Mouse (Mus musculus) forebrain, embryonic 16.5 days (tissue): ENCODE data around the gene Iqgap1. TPM values are rescaled to one million over a fixed set of nuclear protein-coding genes. Genes with fewer than 3 reads are reported as not detected.
"Not testable (repeated sequence)": the region's sequence is repeated elsewhere in the genome, so short reads cannot be mapped to it uniquely, and the experiment has no call there.

Experiments
- ATAC-seq: fragments of 200-750 bp; cut with Nextera tagmentation; 2 replicates; pipeline ENCODE4 v1.8.0; 2017; ENCODE audit warnings: mild to moderate bottlenecking, moderate library complexity
- H3K27ac ChIP-seq: fragments of 300-500 bp; sonication (generic); 2 replicates; pipeline ENCODE4 v1.5.1; 2014; ENCODE audit warnings: low read length, control low read depth
- H3K27me3 ChIP-seq: fragments of 300-500 bp; sonication (generic); replicated peaks from 2 replicates; pipeline ENCODE4 v1.6.1; 2014; ENCODE audit warnings: low read length; ENCODE audit not compliant: control insufficient read depth, insufficient read depth
- H3K36me3 ChIP-seq: fragments of 300-500 bp; sonication (generic); 2 replicates; pipeline ENCODE4 v1.6.1; 2014; ENCODE audit not compliant: control insufficient read depth, insufficient read depth
- H3K4me1 ChIP-seq: fragments of 300-500 bp; sonication (generic); replicated peaks from 2 replicates; pipeline ENCODE4 v1.6.1; 2014; ENCODE audit warnings: low read length; ENCODE audit not compliant: control insufficient read depth, insufficient read depth
- H3K4me2 ChIP-seq: fragments of 300-500 bp; sonication (generic); 2 replicates; pipeline ENCODE4 v1.6.1; 2014; ENCODE audit warnings: mild to moderate bottlenecking, low read length, control low read depth
- H3K4me3 ChIP-seq: fragments of 300-500 bp; sonication (generic); replicated peaks from 2 replicates; pipeline ENCODE4 v1.5.1; 2014; ENCODE audit warnings: mild to moderate bottlenecking, low read length, control low read depth
- H3K9ac ChIP-seq: fragments of 300-500 bp; sonication (generic); replicated peaks from 2 replicates; pipeline ENCODE4 v1.6.1; 2014; ENCODE audit warnings: low read depth, low read length, control low read depth
- H3K9me3 ChIP-seq: fragments of 300-500 bp; sonication (generic); 2 replicates; pipeline ENCODE4 v1.6.1; 2016; ENCODE audit warnings: low read length; ENCODE audit not compliant: control insufficient read depth
- WGBS: fragments of 180-500 bp; shearing (Covaris S2); extraction: QIAGEN DNeasy Blood & Tissue Kit; methylation state at CpG from one replicate; pipeline ENCODE4 v1.1.7; 2014; 5-methylcytosine and 5-hydroxymethylcytosine counted together
- polyA plus RNA-seq: library from polyadenylated mRNA; unstranded; fragments of >200 nt; fragmentation: Nextera tagmentation; extraction: Ambion mirVana; gene quantifications from 2 replicates; pipeline ENCODE4 v1.2.1, GENCODE M21; 2015

Gene Iqgap1
- polyA plus RNA-seq, 1 experiment from 2014 or later, result 24.5 TPM

DNA sequence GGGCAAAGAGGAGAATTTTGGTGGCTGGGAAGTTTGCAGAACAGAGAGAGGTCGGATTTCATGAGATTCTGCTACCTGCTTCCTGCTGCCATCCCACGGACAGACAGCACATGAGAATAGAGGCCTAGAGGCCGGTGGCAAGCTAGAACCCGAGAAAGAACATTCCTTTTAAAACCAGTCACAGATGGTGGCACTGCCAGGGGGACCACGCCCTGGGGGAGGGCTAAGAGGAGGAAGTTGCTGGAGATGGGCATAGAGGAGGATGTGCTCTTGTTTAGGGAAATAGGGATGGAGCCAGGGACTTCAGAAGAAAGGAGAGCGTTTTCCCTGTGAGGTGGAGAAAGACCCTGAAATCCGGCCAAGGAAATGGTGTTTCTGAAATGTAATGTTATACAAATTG is 12.5 kb upstream of the Iqgap1 start:
- 40% methylated on average over 7 of the region's 7 CpGs for WGBS
- no peak for ATAC-seq
- H3K9me3 ChIP-seq, result no peaks in the 10 kb centered on the region
- no peak overlapping the region for H3K4me2 ChIP-seq
- H3K27me3 ChIP-seq, result no peaks in the 10 kb centered on the region
- no peak overlapping the region for H3K4me3 ChIP-seq
- no peaks in the 10 kb centered on the region for H3K4me1 ChIP-seq
- H3K9ac ChIP-seq, result no peak overlapping the region
- H3K27ac ChIP-seq, result no peak overlapping the region
- H3K36me3 ChIP-seq, result no peaks in the 10 kb centered on the region

DNA sequence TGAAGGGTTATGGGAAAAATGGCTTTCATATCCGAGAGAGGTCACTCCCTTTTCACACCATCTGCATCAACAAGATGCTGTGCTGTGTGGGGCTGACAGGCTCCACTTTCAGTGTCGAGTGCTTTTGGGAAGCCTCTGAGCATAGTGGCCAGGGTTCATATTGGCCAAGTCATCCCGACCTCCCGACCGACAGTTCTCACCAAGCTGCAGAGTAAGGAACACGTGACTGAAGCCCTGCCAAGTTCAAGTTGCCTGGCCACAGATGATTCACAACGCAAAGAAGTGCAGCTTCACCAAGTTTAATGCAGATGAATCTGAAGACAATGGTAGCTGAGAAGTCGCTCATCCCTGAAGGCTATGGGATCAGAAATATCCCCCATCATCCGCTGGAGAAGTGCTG is 12.0 kb upstream of the Iqgap1 start:
- Histone ChIP-seq H3K4me2 (no peak overlapping the region), H3K36me3 (no peaks in the 10 kb centered on the region), H3K4me1 (peaks cover 3% of the 10 kb centered on the region), H3K27me3 (no peaks in the 10 kb centered on the region), H3K9me3 (no peaks in the 10 kb centered on the region), H3K9ac (no peak overlapping the region), H3K27ac (no peak overlapping the region), H3K4me3 (no peak overlapping the region)
- WGBS, result 56% methylated on average over 9 of the region's 9 CpGs
- ATAC-seq, result no peak

DNA sequence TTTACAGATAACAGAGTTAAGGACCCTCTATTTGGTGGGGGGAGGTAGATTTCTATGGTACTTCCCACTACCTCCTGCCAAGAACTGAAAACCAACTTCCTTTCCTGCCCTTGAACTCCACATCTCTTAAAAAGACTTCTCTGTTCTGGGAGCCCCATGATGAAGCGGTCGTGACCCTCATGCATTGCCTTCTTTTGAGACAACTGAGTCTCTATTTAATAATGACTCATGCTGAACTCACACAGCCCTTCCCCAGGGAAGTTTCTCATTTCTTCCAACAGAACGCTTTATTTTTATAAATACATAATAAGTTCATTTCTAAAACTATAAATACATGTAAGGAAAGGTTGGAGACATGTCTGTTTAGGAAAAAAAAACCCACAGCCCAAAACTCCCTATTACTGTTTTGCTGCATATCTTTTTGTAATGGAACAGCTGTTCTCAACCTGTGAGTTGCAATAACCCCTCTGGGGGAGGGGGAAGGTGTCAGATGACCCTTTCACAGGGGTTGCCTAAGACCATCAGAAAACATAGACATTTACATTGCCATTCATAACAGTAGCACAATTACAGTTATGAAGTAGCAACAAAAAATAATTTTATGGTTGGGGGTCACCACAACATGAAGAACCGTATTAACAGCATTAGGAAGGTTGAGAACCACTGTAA is 10.3 kb upstream of the Iqgap1 start:
- Histone ChIP-seq H3K4me2 (no peak overlapping the region), H3K36me3 (no peaks in the 10 kb centered on the region), H3K9me3 (no peaks in the 10 kb centered on the region), H3K4me1 (peaks cover 3% of the 10 kb centered on the region), H3K27ac (no peak overlapping the region), H3K9ac (no peak overlapping the region), H3K4me3 (no peak overlapping the region), H3K27me3 (no peaks in the 10 kb centered on the region)
- WGBS, result 81% methylated on average over 4 of the region's 4 CpGs
- ATAC-seq, result no peak

DNA sequence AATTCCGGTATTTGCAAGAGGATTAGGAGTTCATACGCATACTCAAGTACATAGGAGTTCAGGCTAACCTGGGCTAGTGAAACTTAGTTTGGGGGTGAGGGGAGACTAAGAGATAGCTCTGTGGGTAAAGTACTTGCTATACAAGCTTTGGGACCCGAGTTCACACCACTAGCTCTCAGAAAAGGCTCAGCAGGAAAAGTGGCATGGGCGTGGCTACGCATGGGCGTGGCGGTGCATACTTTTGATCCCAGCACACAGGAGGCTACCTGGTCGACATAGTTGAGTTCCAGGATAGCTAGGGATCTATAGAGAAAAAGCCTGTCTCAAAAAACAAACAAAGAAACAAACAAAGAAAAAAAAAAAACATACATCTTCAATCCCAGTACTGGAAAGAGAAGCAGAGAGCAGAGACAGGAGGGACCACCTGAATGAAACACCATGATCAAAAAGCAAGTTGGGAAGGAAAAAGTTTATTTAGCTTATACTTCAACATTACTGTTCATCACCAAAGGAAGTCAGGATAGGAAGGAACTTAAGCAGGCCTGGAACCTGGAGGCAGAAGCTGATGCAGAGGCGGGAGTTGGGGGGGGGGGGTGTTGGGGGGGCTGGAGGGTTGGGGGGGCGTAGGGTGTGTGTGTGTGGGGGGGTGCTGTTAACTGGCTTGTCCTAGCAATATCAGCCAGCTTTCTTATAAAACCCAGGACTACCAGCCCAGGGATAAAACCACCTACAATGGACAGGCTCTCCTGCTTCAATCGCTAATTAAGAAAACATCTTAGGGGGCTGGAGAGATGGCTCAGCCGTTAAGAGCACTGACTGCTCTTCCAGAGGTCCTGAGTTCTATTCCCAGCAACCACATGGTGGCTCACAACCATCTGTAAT is 8.1 kb upstream of the Iqgap1 start:
- 44% methylated on average over 12 of the region's 12 CpGs for WGBS
- Histone ChIP-seq H3K27me3 (no peaks in the 10 kb centered on the region), H3K4me3 (no peak overlapping the region), H3K4me2 (no peak overlapping the region), H3K9ac (no peak overlapping the region), H3K4me1 (peaks cover 3% of the 10 kb centered on the region), H3K9me3 (no peaks in the 10 kb centered on the region), H3K36me3 (no peaks in the 10 kb centered on the region), H3K27ac (no peak overlapping the region)
- ATAC-seq, result no peak

DNA sequence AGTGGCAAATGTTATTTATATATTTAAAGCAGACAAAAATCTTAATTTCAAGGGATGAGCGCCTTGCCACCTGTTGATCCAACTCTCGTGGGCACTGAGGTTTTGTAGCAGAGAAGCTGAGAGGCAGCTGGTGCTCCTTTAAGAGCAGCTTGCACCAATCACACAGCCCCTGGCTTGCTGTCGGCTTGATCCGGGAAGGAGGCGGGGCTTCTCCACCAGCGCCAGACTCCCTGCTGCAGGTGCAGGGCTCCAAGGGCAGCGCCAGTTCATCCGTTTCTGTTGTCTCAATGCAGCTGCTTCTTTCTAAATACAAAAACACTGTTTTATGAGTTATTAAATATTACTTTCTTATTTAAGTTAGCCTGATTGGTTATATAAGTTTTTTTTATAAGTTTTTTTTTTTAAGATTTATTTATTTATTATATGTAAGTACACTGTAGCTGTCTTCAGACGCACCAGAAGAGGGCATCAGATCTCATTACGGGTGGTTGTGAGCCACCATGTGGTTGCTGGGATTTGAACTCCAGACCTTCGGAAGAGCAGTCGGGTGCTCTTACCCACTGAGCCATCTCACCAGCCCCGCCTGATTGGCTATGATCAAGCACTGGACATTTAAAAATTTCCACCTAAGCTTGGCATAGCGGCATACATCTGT is 7.3 kb upstream of the Iqgap1 start:
- H3K9me3 ChIP-seq, H3K36me3 ChIP-seq, H3K27me3 ChIP-seq, H3K27ac ChIP-seq, H3K4me1 ChIP-seq, H3K9ac ChIP-seq: not testable (repeated sequence)
- 0 out of 2 replicates have a peak overlapping the region, but pooled peaks have one; percentile 13 for H3K4me3 ChIP-seq
- H3K4me2 ChIP-seq, result peak overlapping the region; percentile 28; the same call in 1 of the 2 replicates
- 13% methylated on average over 13 of the region's 14 CpGs for WGBS
- ATAC-seq, result peak; percentile 87

DNA sequence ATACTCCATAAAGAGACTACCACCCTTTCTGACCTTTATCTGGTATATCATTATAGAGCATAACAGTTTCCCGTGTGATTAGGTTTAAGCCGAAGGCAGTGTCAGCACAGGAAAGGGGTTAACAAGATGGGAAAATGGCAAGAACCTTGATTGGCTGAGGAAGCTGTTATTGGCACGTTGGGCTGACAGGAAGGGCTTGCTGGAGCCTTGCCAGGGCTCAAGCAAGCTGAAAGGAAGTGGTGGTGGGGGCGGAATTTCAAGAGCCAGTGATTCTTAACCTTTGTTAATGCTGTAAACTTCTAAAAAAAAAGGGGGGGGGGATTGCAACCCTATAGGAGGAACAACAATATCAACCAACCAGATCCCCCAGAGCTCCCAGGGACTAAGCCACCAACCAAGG is 6.4 kb upstream of the Iqgap1 start:
- WGBS, result 22% methylated on average over 4 of the region's 4 CpGs
- ATAC-seq, result no peak

DNA sequence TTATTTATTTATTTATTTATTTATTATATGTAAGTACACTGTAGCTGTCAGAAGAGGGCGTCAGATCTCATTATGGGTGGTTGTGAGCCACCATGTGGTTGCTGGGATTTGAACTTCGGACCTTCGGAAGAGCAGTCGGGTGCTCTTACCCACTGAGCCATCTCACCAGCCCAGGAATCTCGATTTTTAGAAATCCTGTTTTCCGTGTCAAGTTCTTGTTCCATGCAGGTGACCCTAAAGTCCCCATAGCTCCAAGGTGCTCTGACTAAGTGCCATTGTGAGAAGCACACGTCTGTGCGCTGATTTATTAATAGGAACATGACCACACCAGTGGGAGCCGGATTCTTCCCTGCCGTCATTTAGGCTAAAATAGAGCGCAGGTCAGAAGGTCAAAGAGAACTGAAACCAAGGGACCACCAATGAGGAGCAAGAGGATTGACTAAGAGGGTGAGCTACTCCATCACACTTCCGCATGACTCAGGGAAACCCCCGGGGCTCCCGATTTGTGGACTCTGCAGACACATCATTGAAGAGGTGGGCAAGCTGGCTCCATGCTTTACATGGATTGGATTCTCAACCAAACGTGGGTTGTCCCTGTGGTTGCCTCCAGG is 4.5 kb upstream of the Iqgap1 start:
- Histone ChIP-seq H3K27me3 (no peaks in the 10 kb centered on the region), H3K36me3 (no peaks in the 10 kb centered on the region), H3K4me3 (no peak overlapping the region), H3K4me1 (peaks cover 3% of the 10 kb centered on the region), H3K9me3 (no peaks in the 10 kb centered on the region), H3K4me2 (no peak overlapping the region), H3K27ac (no peak overlapping the region), H3K9ac (no peak overlapping the region)
- WGBS, result 87% methylated on average over 15 of the region's 15 CpGs
- no peak for ATAC-seq

More for the DNA sequence above, 6.4 kb upstream of the Iqgap1 start:
- Histone ChIP-seq H3K4me2 (no peak overlapping the region), H3K9ac (no peak overlapping the region), H3K36me3 (no peaks in the 10 kb centered on the region), H3K27ac (no peak overlapping the region), H3K27me3 (no peaks in the 10 kb centered on the region), H3K9me3 (no peaks in the 10 kb centered on the region), H3K4me3 (no peak overlapping the region), H3K4me1 (peaks cover 3% of the 10 kb centered on the region)

DNA sequence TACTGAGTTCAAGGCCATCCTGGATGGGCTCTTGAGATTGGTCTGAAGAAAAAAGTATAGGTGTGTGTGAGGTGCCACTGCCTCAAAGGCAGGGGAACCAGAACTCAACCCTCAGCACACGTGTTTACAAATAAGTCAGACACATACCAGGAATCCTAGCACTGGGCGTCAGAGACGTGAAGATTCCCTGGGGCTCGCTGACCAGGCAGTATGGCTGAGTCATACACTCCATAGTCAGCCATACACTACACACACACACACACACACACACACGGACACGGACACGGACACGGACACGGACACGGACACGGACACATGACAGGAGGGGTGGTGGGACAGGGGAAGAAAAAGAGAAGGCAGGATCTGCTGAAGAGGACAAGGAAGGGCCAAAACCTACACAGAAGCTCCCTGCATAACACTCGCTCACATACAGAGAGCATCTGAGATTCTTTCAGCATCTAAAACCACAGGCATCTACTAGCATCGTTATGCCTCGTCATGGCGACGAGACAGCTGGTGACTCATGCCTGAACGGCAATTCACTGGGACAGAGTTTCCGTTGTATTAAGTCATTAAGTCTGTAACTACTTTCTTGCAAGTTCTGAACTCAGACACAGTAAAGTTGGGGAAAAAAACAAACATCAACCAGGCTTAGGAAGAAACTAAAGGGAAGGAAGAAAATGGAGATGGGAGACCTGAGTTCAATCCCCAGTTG is 2.5 kb upstream of the Iqgap1 start:
- Histone ChIP-seq H3K9me3 (no peaks in the 10 kb centered on the region), H3K4me2 (no peak overlapping the region), H3K27me3 (no peaks in the 10 kb centered on the region), H3K9ac (no peak overlapping the region), H3K27ac (no peak overlapping the region), H3K4me1 (peaks cover 3% of the 10 kb centered on the region), H3K36me3 (no peaks in the 10 kb centered on the region), H3K4me3 (no peak overlapping the region)
- no peak for ATAC-seq
- 69% methylated on average over 18 of the region's 18 CpGs for WGBS
